Mouse (Mus musculus) gastrocnemius, postnatal 36 days (tissue): ENCODE measurements around the gene Uts2. TPM values are rescaled to one million over a fixed set of nuclear protein-coding genes. Genes with fewer than 3 reads are reported as not detected.
A peak's percentile ranks its signal among the peaks of the same experiment; 100 is the strongest.
"Not testable (repeated sequence)": the region's sequence is repeated elsewhere in the genome, so short reads cannot be mapped to it uniquely, and the experiment has no call there.

Experiments used
- DNase-seq, 2 experiments: peaks; one replicate each; pipeline ENCODE4 v3.0.0; 2022
- intact Hi-C: fragments of 180-260 bp; cut with DNase I; formaldehyde crosslinking; loops from one replicate; pipeline ENCODE4 v1.15.1; 2025
- total RNA-seq, 2 experiments: library from RNA; stranded (reverse); gene quantifications; 2 replicates each; pipeline ENCODE4 v1.2.3; 2021

Uts2 gene
- total RNA-seq, 2 experiments from 2014 or later = not detected

- intact Hi-C loops = no loop called here
- no peak for DNase-seq
Measured at GRCm38 (mm10) chr4:151006945-151007344, 10.0 kb downstream of the Uts2 start.

GRCm38 (mm10) chr4:151010316-151010715 lies 13.4 kb downstream of the Uts2 start:
- DNase-seq = no peak
- intact Hi-C loops = no loop called here

GRCm38 (mm10) chr4:151015946-151016345 lies 19.0 kb downstream of the Uts2 start:
- intact Hi-C loops = no loop called here
- DNase-seq = no peak

GRCm38 (mm10) chr4:151017356-151017755 lies 20.5 kb downstream of the Uts2 start:
- intact Hi-C loops, DNase-seq: not testable (repeated sequence)

- DNase-seq = no peak
- intact Hi-C loops = no loop called here
Measured at GRCm38 (mm10) chr4:151024152-151024551, 27.3 kb downstream of the Uts2 start.

GRCm38 (mm10) chr4:151027001-151027400 lies 30.1 kb downstream of the Uts2 start:
- DNase-seq = no peak
- intact Hi-C loops = no loop called here

GRCm38 (mm10) chr4:151036521-151036920 lies 39.6 kb downstream of the Uts2 start:
- no peak for DNase-seq
- intact Hi-C loops = loop anchor here (5.0 kb wide), 1 partner anchor 69 kb away; no protein-coding TSS in a partner anchor

- DNase-seq = no peak
- intact Hi-C loops = loop anchor here (5.0 kb wide), 1 partner anchor 70 kb away; no protein-coding TSS in a partner anchor
Measured at GRCm38 (mm10) chr4:151037800-151038199, 40.9 kb downstream of the Uts2 start.

- no peak for DNase-seq
- intact Hi-C loops = no loop called here
Measured at GRCm38 (mm10) chr4:151041506-151041905, 44.6 kb downstream of the Uts2 start.

- no peak for DNase-seq
Measured at GRCm38 (mm10) chr4:151043281-151043680, 46.4 kb downstream of the Uts2 start.

GRCm38 (mm10) chr4:151044037-151044943 lies 47.4 kb downstream of the Uts2 start, which contains the start of gene Per3:
TSS of gene Per3 (minus strand) at chr4:151044665.
- intact Hi-C loops = no loop called here

More at GRCm38 (mm10) chr4:151043281-151043680, 46.4 kb downstream of the Uts2 start:
- intact Hi-C loops = no loop called here

GRCm38 (mm10) chr4:151044944-151045570 lies 48.2 kb downstream of the Uts2 start:
- intact Hi-C loops = no loop called here
- DNase-seq = no peak

More at GRCm38 (mm10) chr4:151044037-151044943, 47.4 kb downstream of the Uts2 start, which contains the start of gene Per3:
- DNase-seq = peak; percentile 98 to 99

- no peak for DNase-seq
- intact Hi-C loops = no loop called here
Measured at GRCm38 (mm10) chr4:151046524-151046923, 49.6 kb downstream of the Uts2 start.

GRCm38 (mm10) chr4:151051162-151051561 lies 54.3 kb downstream of the Uts2 start:
- intact Hi-C loops = no loop called here
- DNase-seq = no peak

Other genes with a start within 250 kb of the Uts2 start
- gene Errfi1, start 143.2 kb upstream of the Uts2 start, total RNA-seq = 10 to 100 TPM; 18.2 to 29.9 TPM
- gene Park7, start 82.7 kb upstream of the Uts2 start, total RNA-seq = 100 to 1,000 TPM; 795 to 846 TPM
- under 1 TPM in 1 of 2 experiments, not detected in 1; 0.30 TPM for gene Tnfrsf9, start 82.5 kb upstream of the Uts2 start, total RNA-seq
- 10 to 100 TPM in 1 of 2 experiments, 1 to 10 TPM in 1; 7.9 to 12.9 TPM for gene Per3, start 47.6 kb downstream of the Uts2 start, total RNA-seq
- 10 to 100 TPM; 48.7 to 49.6 TPM for gene Vamp3, start 60.9 kb downstream of the Uts2 start, total RNA-seq
- gene Gm13090, start 92.5 kb downstream of the Uts2 start, total RNA-seq = not detected